8 mouse cellular contexts compared by ENCODE assay signal in the genomic region with DNA sequence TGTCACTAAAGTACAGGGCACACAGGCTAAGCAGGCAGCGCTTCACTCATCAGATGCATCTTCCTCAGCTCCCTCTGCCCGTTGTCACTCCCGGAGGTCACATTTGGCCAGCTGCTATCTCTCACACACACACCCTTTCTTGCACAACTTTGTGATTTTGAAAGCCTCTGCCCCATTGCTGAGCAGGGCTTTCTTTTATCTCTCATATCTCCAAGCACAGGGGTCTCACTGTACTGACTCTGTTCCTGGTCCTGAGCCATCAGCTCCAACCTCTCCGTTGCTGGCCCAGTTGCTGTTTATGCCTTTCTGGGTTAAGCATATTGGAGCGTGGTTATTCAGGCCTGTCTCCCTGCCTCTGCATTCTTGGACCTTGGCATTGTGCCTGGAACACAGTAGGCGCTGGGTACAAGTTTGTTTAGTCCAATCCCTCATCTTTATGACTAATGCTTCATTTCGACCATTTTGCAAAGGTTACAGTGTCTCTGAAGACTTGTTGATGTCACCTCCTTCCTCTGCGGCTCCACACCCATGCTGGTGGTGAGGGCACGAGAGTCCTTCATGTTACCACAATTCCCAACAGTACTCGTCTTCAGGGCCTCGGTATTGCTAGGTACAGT.
DNase-seq lines count a peak whose midpoint lies in the region; ATAC-seq and TF ChIP-seq lines count a peak whose summit lies in the region.

No protein-coding gene starts in this region.

- H3K4me2 ChIP-seq in liver, embryonic 12.5 days = no peak overlapping the region
- H3K4me2 ChIP-seq in stomach, embryonic 15.5 days = no peak overlapping the region
- H3K4me2 ChIP-seq in intestine, postnatal 0 days (replicated peaks; ENCODE audit: low read depth) = no peak overlapping the region

- no peak for TF ChIP-seq POLR2A in liver, adult 2 months (IDR thresholded peaks at IDR 0.05; ENCODE audit: extremely low read depth, insufficient read depth, low read length)

- WGBS in liver, adult 2 months = 23% methylated on average over 11 of the region's 11 CpGs
- WGBS in liver, embryonic 12.5 days (ENCODE audit: insufficient replicate concordance) = 24% methylated on average over 11 of the region's 11 CpGs
- WGBS in stomach, embryonic 15.5 days = 49% methylated on average over 11 of the region's 11 CpGs
- WGBS in intestine, postnatal 0 days = 43% methylated on average over 11 of the region's 11 CpGs

- no peak for ATAC-seq in liver, embryonic 12.5 days
- ATAC-seq in stomach, embryonic 15.5 days (ENCODE audit: insufficient read depth, low FRiP score, low read depth) = no peak
- no peak for ATAC-seq in intestine, postnatal 0 days

- H3K27ac ChIP-seq in liver, adult 2 months (replicated peaks; ENCODE audit: insufficient read depth, low read depth, low read length) = peak overlapping the region; percentile 8
- H3K27ac ChIP-seq in liver, embryonic 12.5 days = no peak overlapping the region
- peak overlapping the region; percentile 42; the same call in 1 of the 2 replicates for H3K27ac ChIP-seq in stomach, embryonic 15.5 days
- H3K27ac ChIP-seq in intestine, postnatal 0 days (ENCODE audit: low read depth, low read length) = no peak overlapping the region

- H3K4me3 ChIP-seq in liver, adult 2 months (ENCODE audit: insufficient read depth, low read depth, low read length) = no peak overlapping the region
- H3K4me3 ChIP-seq in liver, embryonic 12.5 days = no peak overlapping the region
- no peak overlapping the region for H3K4me3 ChIP-seq in stomach, embryonic 15.5 days (replicated peaks)
- H3K4me3 ChIP-seq in intestine, postnatal 0 days (ENCODE audit: low read depth, low read length) = no peak overlapping the region

- no peaks in the 10 kb centered on the region for H3K79me2 ChIP-seq in liver, adult 2 months (ENCODE audit: control insufficient read depth, insufficient read depth, low read length)

- TF ChIP-seq CTCF in liver, adult 2 months (IDR thresholded peaks at IDR 0.05; ENCODE audit: low read depth, low read length) = no peak
- TF ChIP-seq CTCF in intestine, postnatal 0 days (IDR thresholded peaks at IDR 0.05; ENCODE audit: low read depth) = no peak

- H3K4me1 ChIP-seq in liver, adult 2 months (ENCODE audit: control insufficient read depth, insufficient read depth, low read length) = peaks cover 11% of the 10 kb centered on the region
- peaks cover 41% of the 10 kb centered on the region for H3K4me1 ChIP-seq in liver, embryonic 12.5 days
- peaks cover 32% of the 10 kb centered on the region for H3K4me1 ChIP-seq in stomach, embryonic 15.5 days
- H3K4me1 ChIP-seq in intestine, postnatal 0 days (replicated peaks; ENCODE audit: control insufficient read depth, insufficient read depth, low read length) = no peaks in the 10 kb centered on the region

- no peaks in the 10 kb centered on the region for H3K36me3 ChIP-seq in liver, adult 2 months (ENCODE audit: control insufficient read depth, insufficient read depth, low read length)
- no peaks in the 10 kb centered on the region for H3K36me3 ChIP-seq in liver, embryonic 12.5 days
- H3K36me3 ChIP-seq in stomach, embryonic 15.5 days = no peaks in the 10 kb centered on the region
- H3K36me3 ChIP-seq in intestine, postnatal 0 days (ENCODE audit: control insufficient read depth, insufficient read depth) = no peaks in the 10 kb centered on the region

- peak; percentile 58 for DNase-seq in liver, adult 2 months (ENCODE audit: extremely low read depth, low read depth, low spot score)
- peak; percentile 35 for DNase-seq in c-Kit-positive CD71-negative TER-119-negative erythroid progenitor cells, embryonic 14.5 days (ENCODE audit: low read depth)
- DNase-seq in kidney, postnatal 10 days = peak; percentile 68
- no peak for DNase-seq in thymus, postnatal 4 days
- no peak for DNase-seq in left cerebral cortex, adult 11 months (ENCODE audit: low spot score)

- no peaks in the 10 kb centered on the region for H3K9me3 ChIP-seq in liver, embryonic 12.5 days (replicated peaks)
- no peaks in the 10 kb centered on the region for H3K9me3 ChIP-seq in stomach, embryonic 15.5 days
- H3K9me3 ChIP-seq in intestine, postnatal 0 days (ENCODE audit: control insufficient read depth) = no peaks in the 10 kb centered on the region

- no peak overlapping the region for H3K9ac ChIP-seq in liver, adult 2 months (ENCODE audit: low read depth, low read length)
- no peak overlapping the region for H3K9ac ChIP-seq in liver, embryonic 12.5 days
- H3K9ac ChIP-seq in stomach, embryonic 15.5 days = no peak overlapping the region
- H3K9ac ChIP-seq in intestine, postnatal 0 days (ENCODE audit: low read depth, low read length) = no peak overlapping the region

- no peaks in the 10 kb centered on the region for H3K27me3 ChIP-seq in liver, adult 2 months (ENCODE audit: control insufficient read depth, insufficient read depth, low read length)
- peaks cover 7% of the 10 kb centered on the region; the same call in 1 of the 2 replicates for H3K27me3 ChIP-seq in liver, embryonic 12.5 days (replicated peaks)
- no peaks in the 10 kb centered on the region for H3K27me3 ChIP-seq in stomach, embryonic 15.5 days (replicated peaks)
- H3K27me3 ChIP-seq in intestine, postnatal 0 days (replicated peaks; ENCODE audit: control insufficient read depth, insufficient read depth, low read length) = no peaks in the 10 kb centered on the region

Comparison
In these comparisons a context has a peak if more than half of its experiments do, and no peak if none do; other contexts are left out.
1. H3K27ac ChIP-seq: peak in liver, adult 2 months (single experiment) and stomach, embryonic 15.5 days (single experiment); none in liver, embryonic 12.5 days (single experiment) and intestine, postnatal 0 days (single experiment).
2. DNase-seq: peak in liver, adult 2 months (single experiment), c-Kit-positive CD71-negative TER-119-negative erythroid progenitor cells, embryonic 14.5 days (single experiment) and kidney, postnatal 10 days (single experiment); none in thymus, postnatal 4 days (single experiment) and left cerebral cortex, adult 11 months (single experiment).